Mouse (Mus musculus) kidney, adult 11 months (tissue): Measurements from ENCODE around the gene Hinfp.
A peak's percentile ranks its signal among the peaks of the same experiment; 100 is the strongest.
"Not testable (repeated sequence)": the region's sequence is repeated elsewhere in the genome, so short reads cannot be mapped to it uniquely, and the experiment has no call there.

ENCODE experiments used
- DNase-seq: peaks from one replicate; pipeline ENCODE4 v3.0.0; 2022

The Hinfp gene

DNA sequence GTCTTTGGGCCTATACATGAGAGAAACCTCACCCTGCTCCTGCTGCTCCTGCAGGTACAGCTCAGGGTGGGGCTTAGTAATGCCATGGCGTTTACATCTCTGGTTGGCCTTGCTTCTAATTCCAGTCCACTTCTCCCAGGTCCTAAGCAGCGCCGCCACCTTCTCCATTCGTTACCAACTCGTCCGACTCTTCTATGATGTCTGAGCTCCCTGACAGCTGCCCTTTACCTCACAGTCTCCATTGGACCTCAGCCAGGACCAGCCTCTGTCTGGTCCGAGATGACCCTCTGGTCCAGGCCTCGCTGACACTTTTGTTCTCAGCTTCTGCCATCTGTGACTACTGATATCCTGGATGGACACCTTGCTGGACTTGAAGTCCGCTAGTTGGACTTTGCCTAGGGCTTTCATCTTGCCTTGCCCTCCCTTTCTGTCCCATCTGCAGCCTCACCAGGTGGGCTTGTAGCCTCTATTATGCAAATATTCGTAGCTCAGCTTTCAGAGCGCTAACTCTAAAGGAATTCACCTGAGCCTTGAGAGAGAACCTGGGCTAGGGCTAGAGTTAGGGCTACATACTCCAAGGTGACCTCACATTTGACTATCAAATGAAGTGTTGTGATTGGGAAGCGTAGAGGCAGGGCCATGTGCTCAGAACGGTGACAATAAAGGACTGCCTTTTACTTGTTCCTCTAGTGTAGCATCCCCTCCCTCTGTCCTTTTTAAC lies 27.6 kb upstream of the Hinfp start:
- no peak for DNase-seq

DNA sequence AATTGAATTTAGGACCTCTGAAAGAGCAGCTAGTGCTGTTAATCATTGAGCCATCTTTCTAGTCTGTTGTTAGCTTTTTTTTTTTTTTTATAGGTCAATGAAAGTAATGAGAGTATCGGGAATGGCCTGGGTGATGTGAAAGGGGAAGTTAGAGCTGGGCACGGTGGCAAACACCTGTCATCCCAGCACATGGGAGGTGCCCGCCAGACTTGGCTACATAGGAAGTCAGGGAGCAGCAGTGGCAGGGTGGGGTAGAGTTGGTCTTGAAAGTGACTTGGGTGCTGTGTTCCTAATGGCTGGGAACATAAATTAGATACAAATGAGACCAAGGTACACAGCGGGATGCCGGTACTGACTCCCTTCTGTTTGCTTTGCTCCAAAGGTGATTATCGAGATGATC lies 25.3 kb upstream of the Hinfp start:
- no peak for DNase-seq

DNA sequence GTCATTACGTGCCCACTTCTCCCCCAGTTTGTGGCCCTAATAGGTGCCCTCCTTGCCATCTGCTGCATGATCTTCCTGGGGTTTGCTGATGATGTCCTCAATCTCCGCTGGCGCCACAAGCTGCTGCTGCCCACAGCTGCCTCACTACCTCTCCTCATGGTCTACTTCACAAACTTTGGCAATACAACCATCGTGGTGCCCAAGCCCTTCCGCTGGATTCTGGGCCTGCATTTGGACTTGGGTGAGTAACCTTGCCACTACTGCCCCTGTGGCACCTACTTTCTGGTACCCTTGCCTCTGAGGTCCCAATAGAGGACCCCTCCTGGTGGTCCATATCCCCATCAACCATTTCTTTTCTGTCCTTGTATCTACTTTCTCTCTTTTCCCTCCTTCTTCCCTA lies 22.5 kb upstream of the Hinfp start:
- no peak for DNase-seq

DNA sequence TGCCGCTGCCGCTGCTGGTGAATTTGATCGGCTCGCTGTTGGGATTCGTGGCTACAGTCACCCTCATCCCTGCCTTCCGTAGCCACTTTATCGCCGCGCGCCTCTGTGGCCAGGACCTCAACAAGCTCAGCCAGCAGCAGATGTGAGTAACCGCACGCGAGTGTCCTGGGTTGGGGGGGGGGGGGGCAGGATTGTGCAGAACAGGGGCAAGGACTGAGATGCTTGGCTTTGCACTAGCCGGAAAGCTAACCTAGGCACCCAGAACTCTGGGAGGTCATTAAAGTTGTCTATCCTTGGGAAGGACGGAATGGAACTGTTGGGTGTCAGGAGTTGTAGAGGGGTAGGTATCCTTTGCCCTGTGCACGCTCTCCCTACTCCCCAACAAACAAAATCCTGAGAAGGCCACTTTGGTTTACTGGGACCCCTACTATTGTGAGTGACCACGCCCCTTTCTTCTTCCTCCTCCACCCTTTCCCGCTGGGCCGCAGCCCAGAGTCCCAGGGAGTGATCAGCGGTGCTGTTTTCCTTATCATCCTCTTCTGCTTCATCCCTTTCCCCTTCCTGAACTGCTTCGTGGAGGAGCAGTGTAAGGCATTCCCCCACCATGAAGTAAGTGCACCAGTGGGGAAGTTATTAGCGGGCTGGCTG lies 21.7 kb upstream of the Hinfp start:
- no peak for DNase-seq

DNA sequence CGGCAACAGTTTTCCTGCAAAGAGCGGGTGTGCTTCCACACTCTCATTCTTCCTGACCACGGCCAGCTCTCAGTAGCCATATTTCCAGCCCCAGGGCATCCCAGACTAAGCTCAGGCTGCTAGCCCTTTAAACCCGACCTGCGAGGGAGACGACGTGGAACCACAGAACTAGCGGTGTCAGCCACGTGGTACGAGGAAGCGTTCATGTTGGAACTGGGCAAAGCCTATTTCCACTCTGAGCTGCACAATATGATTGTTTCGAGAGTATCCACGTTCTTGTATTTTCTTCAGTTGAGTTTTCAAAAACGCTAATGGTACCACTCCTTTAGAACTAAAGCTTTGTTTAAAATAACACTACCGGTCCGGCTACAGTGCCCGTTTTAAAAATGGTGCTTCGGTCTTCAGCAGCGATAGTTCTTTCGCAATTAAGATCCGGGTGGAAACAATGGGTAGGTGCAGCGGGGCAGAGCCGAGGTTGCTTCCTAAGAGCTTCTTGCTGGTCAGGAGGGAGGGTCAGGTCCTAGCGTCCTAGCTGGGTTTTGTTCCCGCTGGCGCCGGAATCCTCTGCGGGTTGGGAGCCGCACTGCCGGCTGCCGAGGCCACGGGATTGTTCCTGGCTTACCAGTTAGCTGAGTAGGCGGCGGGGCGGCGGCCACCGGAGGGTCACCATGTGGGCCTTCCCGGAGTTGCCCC lies 21.0 kb upstream of the Hinfp start:
- peak; percentile 90 for DNase-seq

DNA sequence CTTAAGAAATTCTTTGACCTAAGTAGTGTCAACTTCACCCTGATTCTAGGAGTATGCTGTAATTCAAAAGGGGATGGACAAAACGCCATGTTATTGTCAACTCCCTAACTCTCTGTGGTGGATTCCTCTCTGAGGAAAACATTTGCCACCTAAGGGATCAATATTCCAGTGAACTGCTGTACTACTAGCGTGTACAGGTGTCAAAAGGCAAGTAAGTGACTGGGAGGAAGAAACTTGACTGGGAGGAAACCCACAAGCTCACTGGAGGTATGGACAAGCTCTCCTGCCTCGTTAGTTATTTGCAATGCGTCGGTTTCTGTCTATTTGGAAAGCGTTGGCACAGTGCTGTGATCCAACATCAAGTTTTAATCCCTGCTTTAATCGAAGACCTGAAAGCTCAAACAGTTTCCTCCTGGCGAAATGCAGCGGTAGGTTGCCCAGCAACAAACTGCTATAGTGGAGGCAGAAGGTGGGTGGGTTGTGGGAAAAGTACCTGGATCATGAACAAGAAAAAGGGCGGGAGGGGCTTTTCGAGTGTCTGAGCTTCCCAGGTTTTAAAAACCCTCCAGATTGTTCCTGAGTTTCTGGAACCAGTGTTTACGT lies 20.4 kb upstream of the Hinfp start, which contains the start of gene Dpagt1:
Gene Dpagt1, plus strand, starts transcription at position 252 of the 603 bp plus-strand sequence.
- DNase-seq, result no peak

DNA sequence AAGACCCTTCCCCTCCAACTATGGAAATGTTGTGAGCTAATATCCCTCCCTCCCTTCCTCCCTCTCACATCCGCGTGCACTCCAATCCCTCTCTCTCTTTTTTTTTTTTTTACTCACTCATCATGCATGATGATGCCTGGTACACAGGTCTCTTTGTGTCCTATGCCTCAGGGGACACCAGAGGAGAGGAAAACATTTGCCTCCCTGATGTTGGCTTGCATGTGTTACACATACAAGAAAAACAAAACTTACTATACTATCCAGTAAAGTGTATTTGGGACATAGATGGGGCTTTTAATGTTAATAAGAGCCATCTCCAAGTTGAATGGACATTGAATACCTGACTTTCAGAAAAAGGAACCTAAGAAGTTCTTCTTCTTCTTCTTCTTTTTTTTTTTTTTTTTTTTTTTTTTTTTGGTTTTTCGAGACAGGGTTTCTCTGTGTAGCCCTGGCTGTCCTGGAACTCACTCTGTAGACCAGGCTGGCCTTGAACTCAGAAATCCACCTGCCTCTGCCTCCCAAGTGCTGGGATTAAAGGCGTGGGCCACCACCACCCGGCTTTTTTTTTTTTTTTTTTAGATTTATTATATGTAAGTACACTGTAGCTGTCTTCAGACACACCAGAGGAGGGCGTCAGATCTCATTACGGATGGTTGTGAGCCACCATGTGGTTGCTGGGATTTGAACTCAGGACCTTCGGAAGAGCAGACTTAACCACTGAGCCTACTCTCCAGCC lies 19.7 kb upstream of the Hinfp start:
- not testable (repeated sequence) for DNase-seq

DNA sequence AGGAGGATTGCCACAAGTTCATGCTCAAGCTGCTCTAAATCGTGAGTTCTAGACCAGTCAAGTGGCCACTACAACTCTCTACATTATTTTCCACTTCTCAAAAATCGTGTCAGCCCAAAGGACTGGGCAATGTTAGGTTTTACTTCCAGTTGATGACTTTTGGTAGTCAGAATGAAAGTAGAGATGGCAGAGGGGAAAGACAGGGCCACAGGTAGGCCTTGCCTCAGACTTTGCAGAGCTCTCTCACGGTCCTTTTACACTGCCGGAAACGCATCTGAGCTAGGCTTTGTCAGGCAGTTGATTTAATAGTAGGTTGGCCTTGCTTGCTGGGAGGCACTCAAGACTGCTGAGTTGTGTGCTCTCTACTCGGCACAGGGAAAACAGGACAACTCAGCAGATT lies 18.7 kb upstream of the Hinfp start:
- DNase-seq, result no peak

DNA sequence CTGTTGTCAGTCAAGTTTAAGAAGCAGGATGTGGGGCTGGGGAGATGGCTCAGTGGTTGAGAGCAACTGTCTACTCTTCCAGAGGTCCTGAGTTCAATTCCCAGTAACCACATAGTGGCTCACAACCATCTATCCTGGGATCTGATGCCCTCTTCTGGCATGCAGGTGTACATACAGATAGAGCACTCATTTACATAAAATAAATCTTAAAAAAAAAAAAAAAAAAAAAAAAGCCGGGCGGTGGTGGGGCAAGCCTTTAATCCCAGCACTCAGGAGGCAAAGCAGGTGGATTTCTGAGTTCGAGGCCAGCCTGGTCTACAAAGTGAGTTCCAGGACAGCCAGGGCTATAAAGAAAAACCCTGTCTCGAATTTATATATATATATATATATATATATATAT lies 18.2 kb upstream of the Hinfp start:
- not testable (repeated sequence) for DNase-seq

DNA sequence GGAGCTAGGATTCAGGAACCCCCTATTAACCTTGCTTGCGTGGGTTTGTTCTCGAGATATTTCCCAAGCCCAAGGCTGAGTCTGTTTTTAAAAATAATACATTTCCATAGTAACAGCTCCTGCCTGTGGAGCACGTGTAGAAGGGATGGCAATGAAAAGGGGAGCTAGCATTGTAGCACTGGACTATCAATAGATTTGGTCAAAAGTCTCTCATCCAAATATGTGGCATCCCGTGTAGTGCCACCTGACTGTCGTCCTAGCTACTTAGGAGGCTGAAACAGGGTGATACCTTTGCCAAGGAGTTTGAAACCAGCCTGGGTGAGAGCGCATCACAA lies 15.3 kb upstream of the Hinfp start:
- DNase-seq, result no peak

DNA sequence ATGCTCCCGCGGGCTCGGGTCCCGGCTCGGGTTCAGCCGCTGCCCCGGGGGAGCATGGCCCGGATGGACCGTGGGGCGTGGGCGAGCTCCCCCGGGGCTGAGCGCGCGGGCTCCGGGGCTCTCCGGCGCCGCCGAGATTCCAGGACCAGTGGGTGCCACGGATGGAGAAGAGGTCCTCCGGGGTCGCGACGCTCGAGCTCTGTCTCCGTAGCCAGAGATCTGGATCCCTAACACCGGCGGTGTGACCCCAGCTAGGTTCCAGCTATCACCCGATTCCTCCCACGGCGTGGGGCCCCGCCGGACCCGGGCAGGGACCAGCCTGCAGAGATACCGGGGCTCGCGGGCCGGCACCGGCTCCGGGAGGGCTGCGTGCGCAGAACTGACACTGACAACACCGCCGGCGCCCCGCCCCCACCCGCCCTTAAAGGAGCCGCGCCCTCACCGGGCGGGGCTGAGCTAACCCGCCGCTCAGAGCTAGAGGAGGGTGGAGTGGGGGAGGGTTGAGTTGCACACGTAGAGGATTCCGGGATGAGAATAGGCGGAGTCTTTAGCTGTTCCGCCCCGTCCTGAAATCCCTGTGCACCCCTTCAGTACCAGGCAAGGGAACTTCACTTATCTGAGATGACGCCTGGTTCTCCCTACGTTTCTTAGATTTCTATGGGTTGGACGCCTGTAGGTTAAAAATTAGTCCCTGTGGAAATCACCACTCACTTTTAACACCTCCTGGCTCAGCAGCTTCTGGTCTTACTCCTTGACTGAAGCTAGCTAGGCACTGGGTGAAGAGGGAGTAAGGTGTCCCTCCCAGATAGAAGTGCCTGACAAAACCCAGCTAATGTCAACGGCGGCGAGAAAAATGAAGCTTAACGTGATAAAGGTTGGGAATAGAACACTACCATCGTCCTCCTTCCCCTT lies 14.7 kb upstream of the Hinfp start, which contains the start of gene C2cd2l:
Gene C2cd2l, minus strand, starts transcription at position 399 of the 912 bp plus-strand sequence.
- peak; percentile 93 for DNase-seq

DNA sequence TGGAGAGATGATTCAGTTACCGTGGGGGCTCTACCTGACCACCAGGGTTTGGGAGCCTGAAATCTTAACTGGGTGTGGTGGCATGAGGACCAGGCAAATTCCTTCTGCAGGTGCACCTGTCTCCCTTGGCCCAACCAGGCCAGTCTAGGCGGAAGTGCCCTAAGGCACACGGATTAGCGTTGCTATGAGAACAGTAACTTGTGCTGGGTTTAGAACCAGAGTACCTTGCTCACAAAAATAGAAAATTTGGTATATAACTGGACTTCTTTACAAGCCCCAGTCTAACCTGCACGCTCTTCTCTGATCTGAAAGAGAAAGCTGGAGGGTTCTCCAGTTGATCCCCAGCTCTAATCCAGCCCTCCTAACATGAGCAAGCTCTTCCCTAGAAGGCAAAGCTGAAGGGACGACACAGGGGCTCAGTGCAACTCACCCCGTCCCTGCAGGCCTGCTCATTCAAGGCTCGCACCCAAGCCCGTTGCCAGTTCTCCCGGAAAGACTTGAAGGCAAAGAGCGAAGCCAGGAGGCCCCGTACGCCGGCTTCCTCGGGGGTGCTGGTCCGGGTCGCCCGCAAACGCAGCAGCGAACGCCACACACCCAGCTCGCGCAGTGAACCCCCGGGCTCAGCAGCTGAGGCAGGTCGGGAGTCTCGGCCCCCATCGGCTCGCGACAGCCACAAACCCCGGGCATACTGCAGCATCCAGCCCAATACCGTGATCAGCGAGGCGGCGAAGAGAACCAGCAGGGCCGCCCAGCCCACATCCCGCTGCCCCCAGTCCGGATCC lies 13.8 kb upstream of the Hinfp start:
- DNase-seq, result no peak

DNA sequence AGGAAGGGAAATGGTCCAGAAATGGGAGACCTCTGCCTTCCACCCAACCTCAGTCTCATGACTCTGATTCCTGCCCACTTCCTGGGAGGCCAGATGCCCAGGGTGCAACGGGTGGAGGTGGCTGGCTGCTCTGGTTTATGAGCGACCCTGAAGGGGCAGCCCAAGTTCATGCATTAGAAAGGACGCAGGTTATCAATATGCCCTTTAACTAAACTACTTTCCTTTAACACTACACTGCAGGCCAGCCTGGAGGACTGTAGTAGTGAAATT lies 13.3 kb upstream of the Hinfp start:
- peak; percentile 73 for DNase-seq

DNA sequence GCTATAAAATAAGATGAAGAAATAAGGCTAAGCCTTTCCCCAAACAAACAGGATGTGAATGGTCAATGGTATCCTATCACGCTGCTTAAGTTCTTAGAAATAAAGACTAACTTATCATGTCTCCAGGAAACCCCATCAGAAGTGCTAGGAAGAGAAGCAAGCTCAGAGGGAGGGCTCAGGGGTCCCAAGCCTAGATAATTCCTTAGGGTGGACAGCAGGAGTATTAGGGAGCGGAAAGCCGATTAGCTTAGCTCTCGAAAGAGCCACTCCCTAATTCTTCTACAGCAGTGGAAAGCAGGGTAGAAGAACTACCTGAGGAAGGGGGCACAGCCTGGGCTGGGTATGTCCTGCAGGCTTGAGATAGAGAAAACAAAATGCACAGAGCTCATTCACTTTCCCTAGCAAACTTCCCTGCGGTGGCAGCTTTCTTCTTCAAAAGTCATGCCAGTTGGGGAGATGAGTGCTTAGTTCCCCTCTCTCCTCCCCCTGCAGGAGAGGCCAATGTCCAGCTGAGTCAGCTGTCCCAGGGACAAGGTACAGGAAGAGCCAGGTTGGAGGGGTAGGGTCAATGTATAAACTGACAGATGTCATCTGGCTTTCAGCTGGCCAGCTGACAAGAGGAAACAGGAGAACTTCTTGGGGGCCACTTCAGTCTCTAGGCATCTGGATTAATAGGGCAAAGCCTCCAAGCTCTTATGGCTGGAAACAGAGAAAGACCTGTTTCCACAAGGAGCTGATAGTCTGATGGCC lies 12.8 kb upstream of the Hinfp start:
- peak; percentile 84 for DNase-seq

DNA sequence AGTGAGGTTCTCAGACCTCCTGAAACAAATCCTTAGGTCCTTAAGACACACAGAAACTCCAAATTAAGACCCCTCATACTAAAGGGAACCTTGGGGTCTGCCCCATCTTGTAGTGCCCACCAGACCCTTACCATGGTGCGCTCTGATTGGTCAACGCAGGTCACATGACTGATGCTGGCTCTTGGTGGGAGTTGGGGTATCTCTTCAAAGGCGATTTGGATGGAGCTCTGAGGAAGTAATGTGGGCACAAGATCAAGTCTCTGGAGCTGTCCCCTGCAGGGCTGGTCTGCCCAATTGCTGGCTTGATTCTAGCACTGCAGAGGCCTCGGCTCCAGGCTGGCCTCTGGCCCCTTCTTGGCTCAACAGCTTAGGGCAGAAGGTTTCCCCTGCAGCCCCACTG lies 12.0 kb upstream of the Hinfp start:
- DNase-seq, result no peak

DNA sequence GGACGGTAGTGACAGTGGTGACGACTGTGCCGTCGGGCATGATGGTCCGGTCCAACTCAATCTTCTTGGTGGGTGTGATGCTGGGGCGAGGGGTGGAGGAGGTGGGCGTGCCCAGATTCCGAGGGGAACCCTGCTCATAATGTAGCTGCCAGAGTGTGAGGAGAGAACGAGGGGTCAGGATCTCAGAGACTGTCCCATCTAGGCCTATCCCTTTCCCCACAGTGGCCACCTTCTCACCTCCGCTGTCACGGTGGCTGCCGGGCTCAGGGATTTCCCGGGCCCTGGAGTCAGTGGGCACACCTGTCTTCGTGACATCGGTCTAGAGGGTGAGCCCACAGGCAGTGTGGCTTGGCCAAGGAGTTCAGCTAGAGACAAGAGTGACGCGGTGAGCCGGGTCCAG lies 9.4 kb upstream of the Hinfp start:
- DNase-seq, result no peak

DNA sequence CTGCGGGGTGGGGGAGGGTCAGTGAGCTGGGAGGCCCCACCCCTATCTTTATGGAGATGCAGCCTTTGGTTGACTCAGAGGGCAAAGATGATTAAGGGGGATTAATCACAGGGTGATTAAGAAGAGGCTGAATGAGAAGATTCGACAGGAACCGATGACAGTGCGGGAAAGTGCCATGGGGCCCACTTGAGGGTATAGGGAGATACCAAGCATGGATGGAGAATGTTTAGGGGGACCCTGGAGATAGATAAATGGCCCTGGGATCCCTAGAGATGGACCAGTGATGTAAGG lies 8.7 kb upstream of the Hinfp start:
- DNase-seq, result no peak

DNA sequence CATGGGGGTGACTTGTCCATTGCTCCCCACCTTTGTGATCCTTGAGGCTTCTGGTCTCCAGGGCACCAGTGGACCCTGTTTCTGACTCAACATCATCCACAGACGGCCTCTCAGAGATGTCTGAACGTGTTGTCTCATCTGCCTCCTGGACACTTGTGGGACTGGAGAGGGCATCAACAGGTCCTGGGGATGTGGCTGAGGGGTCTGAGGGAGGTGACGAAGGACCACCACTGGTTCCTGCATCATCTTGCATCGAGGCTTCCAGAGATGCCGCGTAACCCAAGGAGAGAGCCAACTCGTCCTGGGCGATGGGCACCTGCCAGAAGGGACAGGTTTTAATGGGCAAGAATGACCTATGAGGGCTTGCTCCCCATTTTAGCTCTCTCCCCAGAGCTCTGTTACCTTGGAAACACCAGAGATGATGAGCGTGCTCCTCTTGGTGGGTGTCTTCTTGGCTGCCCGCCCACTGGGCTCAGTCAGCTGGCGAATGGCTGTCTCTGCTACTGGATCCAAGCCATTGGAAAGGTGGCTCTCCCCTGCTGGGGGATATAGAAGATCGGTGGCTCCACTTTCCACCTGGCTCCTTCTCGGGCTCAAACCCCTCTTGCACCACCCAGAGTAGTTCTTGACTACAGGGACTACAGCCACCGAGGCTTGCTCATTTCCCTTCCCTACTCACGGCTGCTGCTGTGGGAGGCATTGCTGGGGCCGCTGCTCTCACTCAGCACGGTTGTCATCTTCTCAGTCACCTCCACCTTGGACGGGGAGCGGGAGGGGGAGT lies 8.2 kb upstream of the Hinfp start:
- no peak for DNase-seq

DNA sequence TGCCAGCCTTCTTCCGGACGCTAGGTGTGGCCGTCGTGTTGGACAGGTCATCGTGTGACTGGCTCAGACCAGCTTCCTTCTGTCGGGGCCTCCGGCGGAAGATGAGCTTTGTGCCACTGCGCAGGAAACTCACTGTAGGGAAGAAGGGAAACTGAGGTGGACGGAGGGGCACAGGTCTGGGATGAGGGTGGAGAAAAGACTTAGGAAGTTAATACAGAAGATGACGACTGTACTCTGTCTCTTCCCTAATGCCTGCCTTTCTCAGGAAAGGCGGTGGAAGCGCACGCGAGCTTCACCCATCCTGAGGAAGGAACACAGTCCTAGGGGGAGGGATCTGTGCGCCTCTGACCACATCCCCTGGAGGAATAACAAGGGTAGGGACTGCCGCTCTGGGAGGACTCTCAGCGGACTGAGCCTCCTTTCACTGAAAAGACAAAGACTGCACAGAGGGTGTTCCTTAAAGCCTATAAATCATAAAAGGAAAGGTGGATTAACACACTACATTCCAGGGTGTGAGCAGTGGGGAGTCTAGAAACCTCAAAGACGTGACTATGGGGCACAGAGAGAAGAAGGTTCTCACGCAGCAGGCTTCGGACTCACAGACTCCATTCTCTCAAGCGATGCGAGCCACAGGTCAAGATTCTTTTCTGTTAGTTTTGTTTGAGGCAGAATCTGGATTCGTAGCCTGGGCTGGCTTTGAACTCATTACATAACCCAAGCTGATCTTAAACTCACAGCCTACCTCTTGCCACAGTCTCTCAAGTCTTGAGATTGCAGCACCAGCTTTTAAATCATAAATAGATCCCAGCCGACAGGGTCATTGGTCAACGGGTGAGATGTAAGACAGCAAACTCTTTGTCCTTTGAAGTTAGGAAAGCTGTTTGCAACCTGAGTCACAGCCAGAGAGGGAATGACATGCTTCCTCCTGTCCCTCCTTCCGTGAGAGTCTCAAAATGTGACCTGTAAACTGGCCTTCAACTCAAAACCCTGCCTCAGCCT lies 6.0 kb upstream of the Hinfp start:
- peak; percentile 62 for DNase-seq
